Mouse (Mus musculus): Measurements from ENCODE around the gene Tmem274. TPM values are rescaled to one million over a fixed set of nuclear protein-coding genes. Genes with fewer than 3 reads are reported as not detected.
"Not testable (repeated sequence)": the region's sequence is repeated elsewhere in the genome, so short reads cannot be mapped to it uniquely, and the experiment has no call there.

The Tmem274 gene
- not detected in 2 replicates for total RNA-seq (2017)

- ATAC-seq (replicated peaks in 1 of 2; ENCODE audit: insufficient read depth in 1 of 2, low FRiP score in 2 of 2, low TSS enrichment in 1 of 2, low read depth in 1 of 2, poor library complexity in 2 of 2, severe bottlenecking in 2 of 2): no peak
These were observed at the start of gene Tmem274 for GRCm38 (mm10) chr4:149477078-149477477. Gene Tmem274, plus strand, starts transcription at chr4:149477378.

GRCm38 (mm10) chr4:149429592-149429991, 47.6 kb upstream of the Tmem274 start:
- no peak for ATAC-seq (replicated peaks in 1 of 2; ENCODE audit: insufficient read depth in 1 of 2, low FRiP score in 2 of 2, low TSS enrichment in 1 of 2, low read depth in 1 of 2, poor library complexity in 2 of 2, severe bottlenecking in 2 of 2)

DNA sequence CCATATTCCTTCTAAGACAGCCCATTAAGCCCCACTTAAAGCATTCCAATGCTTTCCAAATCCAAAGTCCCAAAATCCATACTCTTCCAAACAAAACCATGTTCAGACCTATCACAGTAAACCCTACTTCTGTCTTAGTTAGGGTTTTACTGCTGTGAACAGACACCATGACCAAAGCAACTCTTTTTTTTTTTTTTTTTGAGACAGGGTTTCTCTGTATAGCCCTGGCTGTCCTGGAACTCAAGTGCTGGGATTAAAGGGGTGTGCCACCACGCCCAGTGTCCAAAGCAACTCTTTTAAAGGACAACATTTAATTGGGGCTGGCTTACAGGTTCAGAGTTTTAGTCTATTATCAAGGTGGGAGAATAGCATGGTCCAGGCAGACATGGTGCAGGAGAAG, 45.3 kb upstream of the Tmem274 start:
- not testable (repeated sequence) for ATAC-seq (replicated peaks in 1 of 2; ENCODE audit: insufficient read depth in 1 of 2, low FRiP score in 2 of 2, low TSS enrichment in 1 of 2, low read depth in 1 of 2, poor library complexity in 2 of 2, severe bottlenecking in 2 of 2)

DNA sequence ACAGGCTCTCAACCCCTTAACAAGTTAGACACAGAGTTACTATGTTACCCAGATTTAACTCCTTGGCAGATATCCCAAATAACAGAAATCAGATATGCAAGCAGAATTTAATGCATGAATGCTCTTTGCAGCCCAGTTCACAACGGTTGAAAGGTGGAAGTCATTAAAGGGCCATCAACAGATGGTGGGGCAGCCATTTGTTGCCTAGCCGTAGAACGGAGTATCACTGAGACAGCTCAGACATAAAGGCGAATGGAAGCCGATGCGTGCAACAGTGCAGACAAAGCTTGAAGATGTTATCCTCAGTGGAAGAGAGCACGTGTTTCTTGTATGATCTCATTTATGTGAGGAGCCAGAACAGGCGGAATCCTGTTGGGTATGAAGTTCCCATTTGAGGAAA, 36.6 kb upstream of the Tmem274 start:
- no peak for ATAC-seq (replicated peaks in 1 of 2; ENCODE audit: insufficient read depth in 1 of 2, low FRiP score in 2 of 2, low TSS enrichment in 1 of 2, low read depth in 1 of 2, poor library complexity in 2 of 2, severe bottlenecking in 2 of 2)

- ATAC-seq (replicated peaks in 1 of 2; ENCODE audit: insufficient read depth in 1 of 2, low FRiP score in 2 of 2, low TSS enrichment in 1 of 2, low read depth in 1 of 2, poor library complexity in 2 of 2, severe bottlenecking in 2 of 2): no peak
These were observed 34.7 kb upstream of the Tmem274 start for GRCm38 (mm10) chr4:149442436-149442835.

- no peak for ATAC-seq (replicated peaks in 1 of 2; ENCODE audit: insufficient read depth in 1 of 2, low FRiP score in 2 of 2, low TSS enrichment in 1 of 2, low read depth in 1 of 2, poor library complexity in 2 of 2, severe bottlenecking in 2 of 2)
These were observed 32.7 kb upstream of the Tmem274 start for GRCm38 (mm10) chr4:149444465-149444864.

DNA sequence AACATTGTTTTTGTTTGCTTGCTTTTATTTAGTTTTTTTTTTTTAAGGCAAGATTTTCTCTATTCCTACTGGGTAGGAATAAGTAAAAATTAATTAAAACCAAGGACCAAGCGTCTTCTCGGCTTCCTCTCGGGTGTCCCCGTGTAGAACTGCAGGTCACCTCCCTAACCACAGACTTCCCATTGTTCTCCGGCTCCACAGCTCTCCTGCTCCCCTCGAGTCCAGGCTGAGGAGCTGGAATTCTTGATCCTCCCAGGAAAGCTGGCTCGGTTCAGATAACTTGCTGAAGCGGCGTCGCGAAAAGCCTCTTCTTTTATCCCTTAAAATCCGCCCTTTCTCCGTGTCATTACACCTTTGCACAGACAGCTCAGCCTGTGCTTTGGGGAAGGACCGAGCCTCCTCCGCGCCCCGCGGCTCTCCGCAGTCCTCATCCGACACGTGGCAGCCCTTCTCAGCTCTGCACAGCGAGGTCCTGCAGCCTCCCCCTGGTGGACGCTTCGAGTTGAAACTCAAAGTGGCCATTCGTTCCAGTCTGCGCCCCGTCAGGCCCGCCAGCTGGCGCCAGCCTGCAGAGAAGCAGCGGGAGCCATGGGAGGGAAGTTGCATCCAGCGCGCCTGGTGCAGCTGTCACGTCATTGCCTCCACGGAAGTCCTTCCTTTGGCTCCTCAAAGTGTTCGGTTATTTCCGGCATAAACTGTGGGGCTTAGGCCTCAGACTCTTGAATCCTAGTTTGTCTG, 32.0 kb upstream of the Tmem274 start:
- peak; percentile 99 for ATAC-seq (replicated peaks in 1 of 2; ENCODE audit: insufficient read depth in 1 of 2, low FRiP score in 2 of 2, low TSS enrichment in 1 of 2, low read depth in 1 of 2, poor library complexity in 2 of 2, severe bottlenecking in 2 of 2)

GRCm38 (mm10) chr4:149445868-149446267, 31.3 kb upstream of the Tmem274 start:
- ATAC-seq (replicated peaks in 1 of 2; ENCODE audit: insufficient read depth in 1 of 2, low FRiP score in 2 of 2, low TSS enrichment in 1 of 2, low read depth in 1 of 2, poor library complexity in 2 of 2, severe bottlenecking in 2 of 2): peak in 1 of 2 experiments; percentile 33; a peak in 1 of 4 replicates

GRCm38 (mm10) chr4:149446309-149446708, 30.9 kb upstream of the Tmem274 start:
- ATAC-seq (replicated peaks in 1 of 2; ENCODE audit: insufficient read depth in 1 of 2, low FRiP score in 2 of 2, low TSS enrichment in 1 of 2, low read depth in 1 of 2, poor library complexity in 2 of 2, severe bottlenecking in 2 of 2): no peak

DNA sequence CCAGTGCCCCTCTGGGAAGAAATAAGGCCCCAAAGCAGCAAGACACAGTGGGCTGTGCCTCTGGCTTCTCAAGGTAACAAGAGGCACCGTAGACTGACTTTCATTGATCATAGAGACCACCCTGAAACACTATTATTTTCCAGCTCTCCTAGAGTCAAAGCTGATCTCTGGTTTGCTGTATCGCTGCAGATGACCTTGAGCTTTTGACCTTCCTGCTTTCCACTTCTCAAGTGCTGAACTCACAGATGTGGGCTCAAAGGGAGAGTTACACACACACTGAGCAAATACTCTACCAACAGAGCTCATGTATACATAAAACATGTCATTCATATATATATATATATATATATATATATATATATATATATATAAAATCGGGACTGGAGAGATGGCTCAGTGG, 26.5 kb upstream of the Tmem274 start:
- ATAC-seq (replicated peaks in 1 of 2; ENCODE audit: insufficient read depth in 1 of 2, low FRiP score in 2 of 2, low TSS enrichment in 1 of 2, low read depth in 1 of 2, poor library complexity in 2 of 2, severe bottlenecking in 2 of 2): no peak

DNA sequence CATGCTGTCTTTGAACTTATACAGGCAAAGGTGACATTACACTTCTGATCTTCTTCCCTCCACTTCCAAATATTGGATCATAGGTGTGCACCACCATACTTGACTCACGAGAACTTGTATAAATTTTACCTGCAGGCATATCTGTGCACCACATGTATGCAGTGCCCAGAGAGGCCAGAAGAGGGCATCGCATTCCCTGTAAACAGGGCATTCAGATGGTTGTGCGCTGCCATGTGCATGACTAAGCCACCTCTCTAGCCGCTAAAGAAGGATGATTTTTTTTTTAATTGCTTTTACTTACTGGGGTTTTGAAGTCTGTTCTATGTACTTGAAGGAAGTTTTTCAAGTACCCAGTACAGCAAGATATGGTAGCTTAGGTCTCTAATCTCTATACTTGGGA, 23.5 kb upstream of the Tmem274 start:
- ATAC-seq (replicated peaks in 1 of 2; ENCODE audit: insufficient read depth in 1 of 2, low FRiP score in 2 of 2, low TSS enrichment in 1 of 2, low read depth in 1 of 2, poor library complexity in 2 of 2, severe bottlenecking in 2 of 2): no peak

GRCm38 (mm10) chr4:149454263-149454662, 22.9 kb upstream of the Tmem274 start:
- ATAC-seq (replicated peaks in 1 of 2; ENCODE audit: insufficient read depth in 1 of 2, low FRiP score in 2 of 2, low TSS enrichment in 1 of 2, low read depth in 1 of 2, poor library complexity in 2 of 2, severe bottlenecking in 2 of 2): no peak

DNA sequence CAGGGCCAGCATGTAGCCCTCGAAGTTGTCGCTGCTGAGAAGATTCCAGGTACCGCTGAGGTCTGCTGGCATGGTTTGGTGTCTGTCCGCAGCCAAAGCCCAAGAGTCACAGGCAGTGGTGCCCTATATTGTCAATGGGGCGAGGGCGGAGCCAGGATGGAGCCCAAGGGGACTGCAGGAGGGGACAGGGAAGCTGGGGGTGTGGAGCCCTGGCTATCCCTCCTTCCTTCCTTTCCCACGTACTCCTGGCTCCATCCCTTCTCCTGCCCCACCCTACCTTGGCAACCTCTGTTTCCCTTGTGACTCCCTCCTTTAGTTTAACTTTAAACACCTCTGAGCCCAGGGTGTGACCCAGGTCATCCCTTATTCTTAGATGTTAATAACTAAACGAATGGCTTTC, 22.3 kb upstream of the Tmem274 start, which contains the start of gene Rbp7:
Gene Rbp7, minus strand, starts transcription at position 100 of the 400 bp plus-strand sequence.
- no peak for ATAC-seq (replicated peaks in 1 of 2; ENCODE audit: insufficient read depth in 1 of 2, low FRiP score in 2 of 2, low TSS enrichment in 1 of 2, low read depth in 1 of 2, poor library complexity in 2 of 2, severe bottlenecking in 2 of 2)

- peak; percentile 70 to 84 for ATAC-seq (replicated peaks in 1 of 2; ENCODE audit: insufficient read depth in 1 of 2, low FRiP score in 2 of 2, low TSS enrichment in 1 of 2, low read depth in 1 of 2, poor library complexity in 2 of 2, severe bottlenecking in 2 of 2)
These were observed 20.0 kb upstream of the Tmem274 start for GRCm38 (mm10) chr4:149457163-149457562.

DNA sequence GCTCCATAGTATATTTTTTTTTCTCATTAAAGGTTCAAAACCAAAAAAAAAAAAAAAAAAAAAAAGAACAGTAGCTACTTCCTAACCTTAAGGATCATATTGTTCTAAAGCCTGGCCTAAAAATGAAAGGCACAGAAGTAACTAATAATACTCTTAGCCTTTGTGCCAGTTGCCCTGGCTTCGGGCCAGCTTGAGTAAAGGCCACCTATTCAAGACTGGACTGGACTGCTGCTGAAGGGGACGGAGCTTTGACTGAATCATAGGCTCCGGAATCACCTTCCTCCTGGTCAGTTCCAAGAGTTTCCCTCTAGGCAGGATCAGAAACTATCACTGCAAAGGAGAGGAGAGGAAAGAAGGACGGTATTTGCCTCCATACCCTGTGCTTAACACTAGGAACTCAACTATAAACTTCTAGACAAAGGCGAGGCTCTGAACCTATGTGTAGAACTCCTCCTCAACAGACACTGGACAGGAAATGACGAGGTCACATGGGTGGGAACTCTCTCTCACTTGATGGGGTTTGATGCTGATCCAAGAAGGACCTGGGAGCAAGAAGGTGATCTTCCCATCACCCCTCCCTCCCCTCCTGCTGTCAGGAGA, 19.2 kb upstream of the Tmem274 start:
- ATAC-seq (replicated peaks in 1 of 2; ENCODE audit: insufficient read depth in 1 of 2, low FRiP score in 2 of 2, low TSS enrichment in 1 of 2, low read depth in 1 of 2, poor library complexity in 2 of 2, severe bottlenecking in 2 of 2): no peak

DNA sequence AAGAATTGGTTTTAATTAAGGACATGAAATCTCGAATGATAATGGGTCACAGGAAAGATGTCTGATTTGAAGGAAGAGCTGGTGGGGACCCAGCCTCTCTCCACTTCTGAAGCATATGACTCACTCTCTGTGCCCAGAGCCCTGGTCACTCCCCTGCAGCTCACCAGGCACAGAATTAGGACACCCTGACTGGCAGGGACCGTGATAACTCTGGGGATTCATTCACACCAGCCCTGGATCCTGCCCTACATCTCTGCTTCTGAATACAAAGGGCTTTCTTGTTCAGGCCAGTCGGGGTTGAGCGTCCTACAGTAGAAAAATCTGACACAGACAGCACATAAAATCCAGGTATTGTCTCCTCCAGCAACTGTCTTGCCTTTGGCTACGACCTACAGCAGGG, 18.7 kb upstream of the Tmem274 start:
- no peak for ATAC-seq (replicated peaks in 1 of 2; ENCODE audit: insufficient read depth in 1 of 2, low FRiP score in 2 of 2, low TSS enrichment in 1 of 2, low read depth in 1 of 2, poor library complexity in 2 of 2, severe bottlenecking in 2 of 2)

- no peak for ATAC-seq (replicated peaks in 1 of 2; ENCODE audit: insufficient read depth in 1 of 2, low FRiP score in 2 of 2, low TSS enrichment in 1 of 2, low read depth in 1 of 2, poor library complexity in 2 of 2, severe bottlenecking in 2 of 2)
These were observed 17.8 kb upstream of the Tmem274 start for GRCm38 (mm10) chr4:149459425-149459824.

GRCm38 (mm10) chr4:149460475-149460874, 16.7 kb upstream of the Tmem274 start:
- ATAC-seq (replicated peaks in 1 of 2; ENCODE audit: insufficient read depth in 1 of 2, low FRiP score in 2 of 2, low TSS enrichment in 1 of 2, low read depth in 1 of 2, poor library complexity in 2 of 2, severe bottlenecking in 2 of 2): not testable (repeated sequence)

Measured in hematopoietic stem cell, adult 5-6 weeks (primary cell).